Mouse (Mus musculus) kidney, embryonic 14.5 days (tissue): ENCODE results near the gene Ddx19a. TPM values are rescaled to one million over a fixed set of nuclear protein-coding genes. Genes with fewer than 3 reads are reported as not detected.
"Not testable (repeated sequence)": the region's sequence is repeated elsewhere in the genome, so short reads cannot be mapped to it uniquely, and the experiment has no call there.

Source experiments
- ATAC-seq: fragments of 200-750 bp; cut with Nextera tagmentation; 2 replicates; pipeline ENCODE4 v1.8.0; 2017; ENCODE audit warnings: moderate number of reproducible peaks, mild to moderate bottlenecking, moderate TSS enrichment, moderate library complexity; ENCODE audit not compliant: low FRiP score, low TSS enrichment
- H3K27ac ChIP-seq: fragments of 300-500 bp; sonication (generic); 2 replicates; pipeline ENCODE4 v1.5.1; 2014; ENCODE audit warnings: low read depth, mild to moderate bottlenecking, low read length, moderate library complexity, mixed read lengths
- H3K27me3 ChIP-seq: fragments of 300-500 bp; sonication (generic); 2 replicates; pipeline ENCODE4 v1.6.1; 2014; ENCODE audit warnings: mild to moderate bottlenecking, low read length; ENCODE audit not compliant: control insufficient read depth, insufficient read depth
- H3K36me3 ChIP-seq: fragments of 300-500 bp; sonication (generic); 2 replicates; pipeline ENCODE4 v1.6.1; 2014; ENCODE audit warnings: low read length, mixed read lengths; ENCODE audit not compliant: control insufficient read depth, insufficient read depth
- H3K4me1 ChIP-seq: fragments of 300-500 bp; sonication (generic); 2 replicates; pipeline ENCODE4 v1.6.1; 2014; ENCODE audit warnings: low read length, mixed read lengths; ENCODE audit not compliant: control insufficient read depth, insufficient read depth
- H3K4me2 ChIP-seq: fragments of 300-500 bp; sonication (generic); replicated peaks from 2 replicates; pipeline ENCODE4 v1.6.1; 2014; ENCODE audit warnings: low read depth, mild to moderate bottlenecking, low read length
- H3K4me3 ChIP-seq: fragments of 300-500 bp; sonication (generic); 2 replicates; pipeline ENCODE4 v1.5.1; 2014; ENCODE audit warnings: mild to moderate bottlenecking, low read length
- H3K9ac ChIP-seq: fragments of 300-500 bp; sonication (generic); 2 replicates; pipeline ENCODE4 v1.6.1; 2014; ENCODE audit warnings: low read depth, mild to moderate bottlenecking, low read length, moderate library complexity
- H3K9me3 ChIP-seq: fragments of 300-500 bp; sonication (generic); 2 replicates; pipeline ENCODE4 v1.6.1; 2016; ENCODE audit warnings: low read length; ENCODE audit not compliant: control insufficient read depth
- WGBS: fragments of 180-500 bp; shearing (Covaris S2); extraction: QIAGEN DNeasy Blood & Tissue Kit; methylation state at CpG from one replicate; pipeline ENCODE4 v1.1.7; 2014; 5-methylcytosine and 5-hydroxymethylcytosine counted together
- polyA plus RNA-seq: library from polyadenylated mRNA; unstranded; fragments of >200 nt; fragmentation: Nextera tagmentation; extraction: Ambion mirVana; gene quantifications from 2 replicates; pipeline ENCODE4 v1.2.1, GENCODE M21; 2014

Ddx19a gene
- polyA plus RNA-seq, 1 experiment from 2014 or later, result 20.1 TPM

GRCm38 (mm10) chr8:110959906-110960305, 37.7 kb downstream of the Ddx19a start:
- Histone ChIP-seq H3K27ac (no peak overlapping the region), H3K27me3 (no peaks in the 10 kb centered on the region), H3K4me1 (0 out of 2 replicates have a peak, but pooled peaks cover 9% of the 10 kb centered on the region), H3K9ac (no peak overlapping the region), H3K9me3 (no peaks in the 10 kb centered on the region), H3K36me3 (peaks cover 46% of the 10 kb centered on the region), H3K4me3 (no peak overlapping the region), H3K4me2 (no peak overlapping the region)
- 88% methylated on average over 6 of the region's 6 CpGs for WGBS
- ATAC-seq, result no peak

DNA sequence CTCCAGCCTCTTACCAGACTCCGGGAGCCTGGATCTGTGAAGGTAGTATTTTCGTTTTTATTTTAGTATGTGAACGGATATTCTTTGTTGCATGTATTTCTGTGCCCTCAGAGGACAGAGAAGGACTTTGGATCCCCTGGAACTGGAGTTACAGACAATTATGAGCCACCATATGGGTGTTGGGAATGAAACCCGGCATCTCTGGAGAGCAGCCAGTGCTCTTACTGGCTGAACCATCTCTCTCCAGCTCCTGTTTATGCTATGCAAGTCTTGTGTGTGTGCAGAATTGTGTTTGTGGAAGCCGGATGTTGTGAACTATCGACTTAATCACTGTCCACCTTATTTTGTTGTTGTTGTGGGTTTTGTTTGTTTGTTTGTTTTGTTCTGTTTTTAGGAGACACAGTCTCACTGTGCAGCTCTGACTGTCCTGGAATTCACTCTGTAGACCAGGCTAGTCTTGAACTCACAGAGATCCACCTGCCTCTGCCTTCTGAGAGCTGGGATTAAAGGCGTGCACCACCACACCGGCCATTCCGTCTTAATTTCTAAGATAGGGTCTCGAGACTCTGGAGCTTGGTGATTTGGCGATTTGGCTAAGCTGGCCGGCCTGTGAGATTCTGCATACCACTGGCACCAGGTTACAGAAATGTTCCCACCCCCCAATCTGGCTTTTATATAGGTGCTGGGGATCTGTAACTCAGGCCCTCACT, 38.4 kb downstream of the Ddx19a start:
- no peak overlapping the region for H3K4me2 ChIP-seq
- no peak overlapping the region for H3K27ac ChIP-seq
- H3K27me3 ChIP-seq, result no peaks in the 10 kb centered on the region
- H3K36me3 ChIP-seq, result peaks cover 46% of the 10 kb centered on the region
- H3K9me3 ChIP-seq, result no peaks in the 10 kb centered on the region
- 95% methylated on average over 12 of the region's 12 CpGs for WGBS
- ATAC-seq, result no peak
- 0 out of 2 replicates have a peak, but pooled peaks cover 10% of the 10 kb centered on the region for H3K4me1 ChIP-seq
- H3K4me3 ChIP-seq, result no peak overlapping the region
- no peak overlapping the region for H3K9ac ChIP-seq

- H3K4me1 ChIP-seq, result 0 out of 2 replicates have a peak, but pooled peaks cover 10% of the 10 kb centered on the region
- not testable (repeated sequence) for H3K4me3 ChIP-seq, H3K27me3 ChIP-seq, ATAC-seq, H3K9ac ChIP-seq, H3K4me2 ChIP-seq, H3K9me3 ChIP-seq, H3K27ac ChIP-seq
- 94% methylated on average over 7 of the region's 7 CpGs for WGBS
- peaks cover 44% of the 10 kb centered on the region for H3K36me3 ChIP-seq
These were observed 39.0 kb downstream of the Ddx19a start for GRCm38 (mm10) chr8:110958553-110958952.

DNA sequence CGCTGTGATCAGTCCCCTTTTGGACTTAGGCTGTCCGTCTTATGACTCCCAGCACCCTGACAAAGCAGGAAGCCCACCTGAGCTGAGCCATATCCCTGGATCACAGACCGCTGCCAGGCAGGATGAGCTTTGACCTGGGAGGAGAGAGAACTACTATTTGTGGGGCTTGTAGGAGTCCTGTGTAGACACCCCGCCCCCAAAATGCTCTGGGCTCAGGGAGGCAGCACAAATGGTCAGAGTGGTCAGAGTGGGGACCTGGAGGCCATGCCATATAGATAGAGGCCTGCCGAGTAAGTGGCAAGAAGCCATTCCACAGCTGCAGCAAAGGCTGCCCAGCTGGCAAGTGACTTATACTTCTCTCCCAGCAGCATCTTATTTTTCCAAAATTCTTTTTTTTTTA, 39.5 kb downstream of the Ddx19a start:
- peaks cover 43% of the 10 kb centered on the region for H3K36me3 ChIP-seq

GRCm38 (mm10) chr8:110957471-110957870, 40.1 kb downstream of the Ddx19a start:
- Histone ChIP-seq H3K4me1 (0 out of 2 replicates have a peak, but pooled peaks cover 10% of the 10 kb centered on the region), H3K4me2 (no peak overlapping the region), H3K4me3 (no peak overlapping the region), H3K27ac (no peak overlapping the region), H3K9ac (no peak overlapping the region), H3K9me3 (no peaks in the 10 kb centered on the region), H3K36me3 (peaks cover 44% of the 10 kb centered on the region), H3K27me3 (no peaks in the 10 kb centered on the region)
- 96% methylated on average over 18 of the region's 19 CpGs for WGBS
- ATAC-seq, result no peak

More for the DNA sequence above, 39.5 kb downstream of the Ddx19a start:
- Histone ChIP-seq H3K4me3 (no peak overlapping the region), H3K9ac (no peak overlapping the region), H3K27ac (no peak overlapping the region), H3K9me3 (no peaks in the 10 kb centered on the region), H3K27me3 (no peaks in the 10 kb centered on the region), H3K4me2 (no peak overlapping the region), H3K4me1 (0 out of 2 replicates have a peak, but pooled peaks cover 10% of the 10 kb centered on the region)
- ATAC-seq, result no peak
- 75% methylated on average over 5 of the region's 5 CpGs for WGBS

GRCm38 (mm10) chr8:110956619-110957450, 40.8 kb downstream of the Ddx19a start:
- peaks cover 38% of the 10 kb centered on the region for H3K36me3 ChIP-seq
- no peak overlapping the region; the same call in 1 of the 2 replicates for H3K9ac ChIP-seq
- 0 out of 2 replicates have a peak, but pooled peaks cover 10% of the 10 kb centered on the region for H3K4me1 ChIP-seq
- no peak overlapping the region; the same call in 1 of the 2 replicates for H3K27ac ChIP-seq
- H3K9me3 ChIP-seq, result no peaks in the 10 kb centered on the region
- WGBS, result 88% methylated on average over 15 of the region's 15 CpGs
- no peak for ATAC-seq
- no peak overlapping the region for H3K4me2 ChIP-seq
- no peak overlapping the region for H3K4me3 ChIP-seq
- no peaks in the 10 kb centered on the region for H3K27me3 ChIP-seq

DNA sequence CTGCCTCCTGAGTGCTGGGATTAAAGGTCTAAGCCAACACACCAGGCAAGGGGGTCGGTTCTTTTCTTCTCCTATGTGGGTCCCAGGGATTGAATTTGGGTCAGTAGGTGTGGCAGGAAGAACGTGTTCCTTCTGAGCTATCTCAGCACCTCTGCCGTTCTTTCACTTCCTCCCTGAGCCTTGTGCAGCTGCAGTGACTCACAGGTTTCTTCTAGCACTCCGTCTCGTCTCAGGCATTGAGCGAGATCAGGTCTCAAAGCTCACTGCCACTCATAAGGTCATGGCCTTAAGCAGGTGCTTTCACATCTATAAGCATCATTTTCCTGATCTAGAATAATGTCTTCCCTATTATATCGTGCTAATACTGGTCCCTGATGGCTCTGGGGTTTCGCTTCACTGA, 42.8 kb downstream of the Ddx19a start:
- Histone ChIP-seq H3K9me3 (no peaks in the 10 kb centered on the region), H3K27ac (no peak overlapping the region), H3K4me3 (no peak overlapping the region), H3K27me3 (no peaks in the 10 kb centered on the region), H3K9ac (no peak overlapping the region), H3K36me3 (peaks cover 28% of the 10 kb centered on the region; the same call in 1 of the 2 replicates), H3K4me1 (0 out of 2 replicates have a peak, but pooled peaks cover 10% of the 10 kb centered on the region), H3K4me2 (no peak overlapping the region)
- WGBS, result 66% methylated on average over 8 of the region's 8 CpGs
- no peak for ATAC-seq

DNA sequence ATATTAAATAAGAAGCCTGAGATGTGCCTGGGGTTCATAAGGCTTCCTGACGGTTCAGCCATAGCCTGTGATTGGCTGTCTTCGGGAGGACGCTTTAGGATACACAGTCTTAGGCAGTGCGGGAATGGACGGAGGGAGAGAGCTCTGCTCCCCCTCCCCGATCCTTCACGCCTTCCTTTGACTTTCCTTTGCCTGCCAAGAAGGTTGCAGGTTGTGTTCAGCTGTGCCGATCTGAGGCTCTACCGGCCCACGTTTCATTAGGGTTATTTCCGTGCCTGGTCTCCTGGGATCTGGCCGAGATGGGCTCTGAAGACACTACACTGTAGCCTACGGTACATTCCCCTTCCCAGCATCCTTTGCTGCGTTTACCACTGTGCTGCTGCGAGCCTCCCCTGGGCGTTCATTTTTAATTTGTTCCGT, 47.5 kb downstream of the Ddx19a start:
- Histone ChIP-seq H3K9ac (no peak overlapping the region), H3K4me3 (no peak overlapping the region), H3K4me2 (no peak overlapping the region), H3K9me3 (no peaks in the 10 kb centered on the region), H3K36me3 (peaks cover 3% of the 10 kb centered on the region; the same call in 1 of the 2 replicates), H3K27me3 (no peaks in the 10 kb centered on the region), H3K27ac (no peak overlapping the region), H3K4me1 (peaks cover 6% of the 10 kb centered on the region; the same call in 1 of the 2 replicates)
- ATAC-seq, result no peak
- 79% methylated on average over 17 of the region's 17 CpGs for WGBS
